Mouse (Mus musculus): ENCODE measurements around the gene Eda. TPM values are rescaled to one million over a fixed set of nuclear protein-coding genes. Genes with fewer than 3 reads are reported as not detected.
"Not testable (repeated sequence)": the region's sequence is repeated elsewhere in the genome, so short reads cannot be mapped to it uniquely, and the experiment has no call there.

Gene Eda
- polyA plus RNA-seq, 1 experiment = not detected

DNA sequence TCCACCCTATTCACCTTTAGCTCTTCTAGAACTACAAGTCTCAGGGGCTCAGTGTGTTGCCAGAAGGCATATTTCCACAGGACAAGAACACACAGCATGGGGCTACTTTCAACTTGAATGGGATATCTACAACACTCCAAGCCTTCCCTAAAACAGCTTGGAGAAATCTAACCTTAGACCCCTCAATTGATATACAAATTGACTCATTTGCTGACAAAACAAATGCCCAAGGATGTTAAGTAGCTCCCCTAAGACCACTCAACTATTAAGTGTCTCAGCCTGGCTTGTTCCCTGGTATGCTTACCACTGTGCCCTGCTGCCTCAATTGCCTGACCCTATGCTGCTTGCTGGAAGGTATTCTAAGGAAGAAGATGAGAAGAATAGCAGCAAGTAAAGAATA, 425.5 kb downstream of the Eda start:
- Histone ChIP-seq H3K27me3 (replicated peaks) (peaks cover 41% of the 10 kb centered on the region), H3K4me3 (replicated peaks) (no peak overlapping the region), H3K9me3 (no peaks in the 10 kb centered on the region), H3K36me3 (replicated peaks; ENCODE audit: low read length) (no peaks in the 10 kb centered on the region), H3K4me1 (no peaks in the 10 kb centered on the region)
- TF ChIP-seq GATA1 (IDR thresholded peaks at IDR 0.05; ENCODE audit: borderline replicate concordance, low read length) = no peak
- TF ChIP-seq FLI1 (IDR thresholded peaks at IDR 0.05; ENCODE audit: low read length) = no peak

DNA sequence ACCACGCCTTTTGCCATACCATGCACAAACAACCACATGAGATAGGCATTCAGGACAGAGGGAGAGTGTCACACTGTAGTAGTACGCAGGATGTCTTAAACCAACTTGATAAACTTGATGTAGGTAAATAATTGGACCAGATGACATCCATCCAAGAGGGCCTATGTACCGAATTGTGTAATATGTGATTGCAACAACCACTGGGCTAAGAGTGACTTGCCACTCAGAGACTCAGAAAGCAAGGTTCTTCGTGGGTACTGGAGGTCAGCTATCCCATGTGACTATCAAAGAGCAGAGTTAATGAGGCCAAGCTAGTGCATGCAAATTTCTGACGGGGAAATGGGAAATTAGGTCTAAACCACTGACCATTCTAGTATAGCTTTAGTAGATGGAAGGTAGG, 426.3 kb downstream of the Eda start:
- no peaks in the 10 kb centered on the region for H3K4me1 ChIP-seq
- TF ChIP-seq GATA1 (IDR thresholded peaks at IDR 0.05; ENCODE audit: borderline replicate concordance, low read length) = no peak
- TF ChIP-seq FLI1 (IDR thresholded peaks at IDR 0.05; ENCODE audit: low read length) = no peak
- no peaks in the 10 kb centered on the region for H3K36me3 ChIP-seq (replicated peaks; ENCODE audit: low read length)
- no peaks in the 10 kb centered on the region for H3K9me3 ChIP-seq
- H3K4me3 ChIP-seq (replicated peaks) = no peak overlapping the region
- peaks cover 37% of the 10 kb centered on the region for H3K27me3 ChIP-seq (replicated peaks)

DNA sequence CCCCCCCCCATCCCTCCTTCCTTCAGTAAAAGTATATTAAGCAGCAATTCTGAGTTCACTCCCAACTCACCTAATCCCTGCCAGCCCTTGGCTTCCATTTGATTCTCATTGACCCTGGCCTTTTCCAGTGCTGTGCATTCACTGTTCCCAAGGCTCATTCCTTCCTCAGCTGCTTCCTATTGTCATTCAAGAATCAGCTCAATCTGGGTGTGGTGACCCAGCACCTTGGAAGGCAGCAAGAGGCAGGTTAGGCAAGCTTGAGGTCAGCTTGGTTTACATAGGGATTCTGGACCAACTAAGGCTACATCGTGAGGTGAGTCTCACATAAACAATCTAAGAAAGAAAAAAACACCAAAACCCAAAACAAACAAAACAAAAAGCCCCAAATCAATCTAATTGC, 433.8 kb downstream of the Eda start:
- TF ChIP-seq FLI1 (IDR thresholded peaks at IDR 0.05; ENCODE audit: low read length) (no peak), GATA1 (IDR thresholded peaks at IDR 0.05; ENCODE audit: borderline replicate concordance, low read length) (no peak)
- Histone ChIP-seq H3K4me3 (replicated peaks) (no peak overlapping the region), H3K27me3 (replicated peaks) (peaks cover 12% of the 10 kb centered on the region), H3K4me1 (no peaks in the 10 kb centered on the region), H3K36me3 (replicated peaks; ENCODE audit: low read length) (no peaks in the 10 kb centered on the region), H3K9me3 (no peaks in the 10 kb centered on the region)

DNA sequence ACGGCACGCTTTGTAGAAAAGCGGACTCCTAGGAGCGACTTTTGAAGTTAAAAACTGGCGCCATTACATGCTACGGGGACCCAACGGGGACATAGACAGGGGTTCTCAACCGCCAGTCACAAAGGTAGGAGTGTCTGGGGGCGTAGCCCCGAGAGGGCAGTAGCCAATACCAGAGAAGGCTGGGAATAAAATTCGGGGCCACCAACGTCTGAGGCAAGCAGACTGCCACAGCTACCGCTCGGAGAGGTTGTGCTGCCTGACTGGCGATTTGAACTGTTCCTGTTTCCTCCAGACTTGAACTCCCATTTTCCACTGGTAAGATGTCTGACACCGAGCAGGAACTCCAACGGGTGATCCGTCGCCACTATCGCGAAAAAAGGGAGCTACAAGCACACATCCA, 453.3 kb downstream of the Eda start, which contains the start of gene Otud6a:
Otud6a (plus strand) TSS at position 321 of the 400 bp plus-strand sequence.
- H3K27me3 ChIP-seq (replicated peaks) = peaks cover 21% of the 10 kb centered on the region
- no peaks in the 10 kb centered on the region for H3K4me1 ChIP-seq
- no peak for TF ChIP-seq FLI1 (IDR thresholded peaks at IDR 0.05; ENCODE audit: low read length)
- TF ChIP-seq GATA1 (IDR thresholded peaks at IDR 0.05; ENCODE audit: borderline replicate concordance, low read length) = no peak
- H3K36me3 ChIP-seq (replicated peaks; ENCODE audit: low read length) = no peaks in the 10 kb centered on the region
- peaks cover 16% of the 10 kb centered on the region for H3K9me3 ChIP-seq
- no peak within 1 kb of the TSS for H3K4me3 ChIP-seq (replicated peaks)

DNA sequence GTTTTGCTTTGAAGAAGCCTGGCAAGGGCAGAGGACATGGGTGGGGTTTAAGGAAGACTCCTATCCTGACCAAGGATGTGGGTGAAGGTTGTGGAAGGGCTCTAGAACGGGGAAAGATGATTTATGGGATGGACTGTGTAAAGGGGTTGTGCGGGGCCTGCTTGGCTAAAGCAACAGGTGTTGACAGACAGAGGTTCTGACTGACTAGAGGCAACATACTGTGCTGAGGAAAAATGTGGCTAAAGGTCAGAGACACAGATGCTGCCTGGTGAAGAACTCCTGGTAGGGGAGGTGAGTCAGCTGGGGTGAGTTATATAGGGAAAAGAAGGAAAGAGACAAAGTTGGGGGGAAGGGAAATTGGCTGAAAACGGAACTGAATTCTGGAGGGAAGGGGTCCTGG, 456.9 kb downstream of the Eda start:
- no peak overlapping the region for H3K4me3 ChIP-seq (replicated peaks)
- H3K4me1 ChIP-seq = no peaks in the 10 kb centered on the region
- no peaks in the 10 kb centered on the region for H3K36me3 ChIP-seq (replicated peaks; ENCODE audit: low read length)
- H3K27me3 ChIP-seq (replicated peaks) = peaks cover 35% of the 10 kb centered on the region
- no peak for TF ChIP-seq GATA1 (IDR thresholded peaks at IDR 0.05; ENCODE audit: borderline replicate concordance, low read length)
- TF ChIP-seq FLI1 (IDR thresholded peaks at IDR 0.05; ENCODE audit: low read length) = no peak
- H3K9me3 ChIP-seq = peaks cover 14% of the 10 kb centered on the region

DNA sequence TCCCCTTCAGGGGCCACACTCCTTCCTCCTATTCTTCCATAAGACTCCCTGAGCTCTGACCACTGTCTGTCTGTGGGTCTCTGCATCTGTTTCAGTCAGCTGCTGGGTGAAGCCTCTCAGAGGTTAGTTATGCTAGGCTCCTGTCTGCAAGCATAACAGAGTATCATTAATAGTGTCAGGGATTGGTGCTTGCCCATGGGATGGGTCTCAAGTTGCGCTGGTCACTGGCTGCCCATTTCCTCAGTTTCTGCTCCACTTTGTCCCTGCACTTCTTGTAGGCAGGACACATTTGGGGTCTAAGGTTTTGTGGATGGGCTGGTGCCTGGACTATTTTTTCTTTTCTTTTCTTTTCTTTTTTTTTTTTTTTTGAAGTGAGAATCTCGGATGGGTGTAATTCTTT, 467.2 kb downstream of the Eda start, which contains the start of gene Awat2:
Awat2 (minus strand) TSS at position 101 of the 400 bp plus-strand sequence.
- not testable (repeated sequence) for H3K4me3 ChIP-seq (replicated peaks); H3K9me3 ChIP-seq; H3K36me3 ChIP-seq (replicated peaks; ENCODE audit: low read length); H3K27me3 ChIP-seq (replicated peaks); H3K4me1 ChIP-seq

DNA sequence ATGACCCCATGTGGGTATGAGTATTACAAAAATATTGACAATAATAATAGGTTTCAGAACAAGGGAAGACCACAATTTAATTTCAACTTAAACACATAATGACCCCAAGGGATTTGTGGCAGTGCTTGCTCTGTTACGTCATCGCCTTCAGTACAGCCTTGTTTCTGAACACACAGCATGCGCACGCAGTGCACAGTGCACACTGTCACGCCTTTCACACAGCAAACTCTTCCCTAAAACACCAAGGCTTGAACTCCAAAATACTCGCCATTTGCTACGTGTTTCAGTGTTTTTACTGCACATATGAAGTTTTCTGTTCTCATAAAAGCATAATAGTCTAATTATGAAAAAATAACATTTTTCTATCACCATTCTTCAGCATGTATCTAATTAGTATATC, 468.1 kb downstream of the Eda start:
- no peak overlapping the region for H3K4me3 ChIP-seq (replicated peaks)
- H3K36me3 ChIP-seq (replicated peaks; ENCODE audit: low read length) = no peaks in the 10 kb centered on the region
- TF ChIP-seq GATA1 (IDR thresholded peaks at IDR 0.05; ENCODE audit: borderline replicate concordance, low read length) (no peak), FLI1 (IDR thresholded peaks at IDR 0.05; ENCODE audit: low read length) (no peak)
- H3K4me1 ChIP-seq = no peaks in the 10 kb centered on the region
- H3K27me3 ChIP-seq (replicated peaks) = peaks cover 10% of the 10 kb centered on the region
- H3K9me3 ChIP-seq = no peaks in the 10 kb centered on the region

Other genes starting within 250 kb of the Eda start
- not detected in 2 replicates for gene Tmem28, start 154.6 kb upstream of the Eda start, polyA plus RNA-seq (2012; ENCODE audit: insufficient read depth, low replicate concordance)

All from megakaryocyte, embryonic 14.5 days (primary cell).